Mouse (Mus musculus): ENCODE measurements around the gene Mpi. TPM values are rescaled to one million over a fixed set of nuclear protein-coding genes. Genes with fewer than 3 reads are reported as not detected.
A peak's percentile ranks its signal among the peaks of the same experiment; 100 is the strongest.

Gene Mpi
- polyA plus RNA-seq, 1 experiment = 17.8 TPM

GRCm38 (mm10) chr9:57590726-57591125, 38.2 kb upstream of the Mpi start:
- Histone ChIP-seq H3K27ac (ENCODE audit: insufficient read depth, low read depth, low read length) (no peak overlapping the region), H3K4me3 (ENCODE audit: insufficient read depth, low read length) (no peak overlapping the region), H3K4me1 (ENCODE audit: control insufficient read depth, insufficient read depth, low read length) (peaks cover 3% of the 10 kb centered on the region; the same call in 1 of the 2 replicates)
- no peak for TF ChIP-seq CTCF (IDR thresholded peaks at IDR 0.05; ENCODE audit: low read depth, low read length)

- Histone ChIP-seq H3K4me1 (ENCODE audit: control insufficient read depth, insufficient read depth, low read length) (peaks cover 6% of the 10 kb centered on the region), H3K4me3 (ENCODE audit: insufficient read depth, low read length) (peak within 1 kb of the TSS; percentile 96), H3K27ac (ENCODE audit: insufficient read depth, low read depth, low read length) (peak within 1 kb of the TSS; percentile 67)
- TF ChIP-seq CTCF (IDR thresholded peaks at IDR 0.05; ENCODE audit: low read depth, low read length) (0 out of 2 replicates have a peak, but pooled peaks have one; percentile 19), POLR2A (IDR thresholded peaks at IDR 0.05; ENCODE audit: borderline replicate concordance, low read depth, low read length) (no peak)
These were observed 36.9 kb upstream of the Mpi start, which contains the start of gene Ulk3 for GRCm38 (mm10) chr9:57589224-57590126. Ulk3 (plus strand) TSS chr9:57589452.

GRCm38 (mm10) chr9:57584991-57585390, 32.4 kb upstream of the Mpi start:
- no peak overlapping the region for H3K4me3 ChIP-seq (ENCODE audit: insufficient read depth, low read length)
- TF ChIP-seq POLR2A (IDR thresholded peaks at IDR 0.05; ENCODE audit: borderline replicate concordance, low read depth, low read length) (no peak), CTCF (IDR thresholded peaks at IDR 0.05; ENCODE audit: low read depth, low read length) (no peak)
- H3K4me1 ChIP-seq (ENCODE audit: control insufficient read depth, insufficient read depth, low read length) = peaks cover 10% of the 10 kb centered on the region
- H3K27ac ChIP-seq (ENCODE audit: insufficient read depth, low read depth, low read length) = peak overlapping the region; percentile 9; the same call in 1 of the 2 replicates

GRCm38 (mm10) chr9:57577144-57577849, 24.7 kb upstream of the Mpi start:
- Histone ChIP-seq H3K4me1 (ENCODE audit: control insufficient read depth, insufficient read depth, low read length) (no peaks in the 10 kb centered on the region), H3K27ac (ENCODE audit: insufficient read depth, low read depth, low read length) (no peak overlapping the region), H3K4me3 (ENCODE audit: insufficient read depth, low read length) (no peak overlapping the region)
- TF ChIP-seq CTCF (IDR thresholded peaks at IDR 0.05; ENCODE audit: low read depth, low read length) = no peak
- TF ChIP-seq POLR2A (IDR thresholded peaks at IDR 0.05; ENCODE audit: borderline replicate concordance, low read depth, low read length) = no peak

- no peak for TF ChIP-seq POLR2A (IDR thresholded peaks at IDR 0.05; ENCODE audit: borderline replicate concordance, low read depth, low read length)
- Histone ChIP-seq H3K27ac (ENCODE audit: insufficient read depth, low read depth, low read length) (no peak overlapping the region), H3K4me3 (ENCODE audit: insufficient read depth, low read length) (no peak overlapping the region), H3K4me1 (ENCODE audit: control insufficient read depth, insufficient read depth, low read length) (no peaks in the 10 kb centered on the region)
These were observed 23.0 kb upstream of the Mpi start for GRCm38 (mm10) chr9:57575577-57575976.

GRCm38 (mm10) chr9:57574397-57574796, 21.8 kb upstream of the Mpi start:
- no peak for TF ChIP-seq CTCF (IDR thresholded peaks at IDR 0.05; ENCODE audit: low read depth, low read length)
- TF ChIP-seq POLR2A (IDR thresholded peaks at IDR 0.05; ENCODE audit: borderline replicate concordance, low read depth, low read length) = no peak

GRCm38 (mm10) chr9:57568500-57568899, 15.9 kb upstream of the Mpi start:
- H3K4me3 ChIP-seq (ENCODE audit: insufficient read depth, low read length) = no peak overlapping the region
- TF ChIP-seq POLR2A (IDR thresholded peaks at IDR 0.05; ENCODE audit: borderline replicate concordance, low read depth, low read length) (no peak), CTCF (IDR thresholded peaks at IDR 0.05; ENCODE audit: low read depth, low read length) (no peak)
- H3K4me1 ChIP-seq (ENCODE audit: control insufficient read depth, insufficient read depth, low read length) = peaks cover 24% of the 10 kb centered on the region
- no peak overlapping the region for H3K27ac ChIP-seq (ENCODE audit: insufficient read depth, low read depth, low read length)

More at GRCm38 (mm10) chr9:57574397-57574796, 21.8 kb upstream of the Mpi start:
- Histone ChIP-seq H3K27ac (ENCODE audit: insufficient read depth, low read depth, low read length) (no peak overlapping the region), H3K4me3 (ENCODE audit: insufficient read depth, low read length) (no peak overlapping the region), H3K4me1 (ENCODE audit: control insufficient read depth, insufficient read depth, low read length) (no peaks in the 10 kb centered on the region)

GRCm38 (mm10) chr9:57566846-57567245, 14.3 kb upstream of the Mpi start:
- peaks cover 37% of the 10 kb centered on the region for H3K4me1 ChIP-seq (ENCODE audit: control insufficient read depth, insufficient read depth, low read length)
- no peak overlapping the region for H3K27ac ChIP-seq (ENCODE audit: insufficient read depth, low read depth, low read length)
- TF ChIP-seq POLR2A (IDR thresholded peaks at IDR 0.05; ENCODE audit: borderline replicate concordance, low read depth, low read length) = no peak
- no peak for TF ChIP-seq CTCF (IDR thresholded peaks at IDR 0.05; ENCODE audit: low read depth, low read length)
- H3K4me3 ChIP-seq (ENCODE audit: insufficient read depth, low read length) = no peak overlapping the region

- H3K4me3 ChIP-seq (ENCODE audit: insufficient read depth, low read length) = no peak overlapping the region; the same call in 1 of the 2 replicates
- TF ChIP-seq POLR2A (IDR thresholded peaks at IDR 0.05; ENCODE audit: borderline replicate concordance, low read depth, low read length) (no peak), CTCF (IDR thresholded peaks at IDR 0.05; ENCODE audit: low read depth, low read length) (no peak)
- peaks cover 37% of the 10 kb centered on the region for H3K4me1 ChIP-seq (ENCODE audit: control insufficient read depth, insufficient read depth, low read length)
- H3K27ac ChIP-seq (ENCODE audit: insufficient read depth, low read depth, low read length) = peak overlapping the region; percentile 75
These were observed 13.2 kb upstream of the Mpi start for GRCm38 (mm10) chr9:57565741-57566221.

- TF ChIP-seq POLR2A (IDR thresholded peaks at IDR 0.05; ENCODE audit: borderline replicate concordance, low read depth, low read length) (no peak), CTCF (IDR thresholded peaks at IDR 0.05; ENCODE audit: low read depth, low read length) (no peak)
- peaks cover 42% of the 10 kb centered on the region for H3K4me1 ChIP-seq (ENCODE audit: control insufficient read depth, insufficient read depth, low read length)
- H3K4me3 ChIP-seq (ENCODE audit: insufficient read depth, low read length) = no peak overlapping the region
- no peak overlapping the region for H3K27ac ChIP-seq (ENCODE audit: insufficient read depth, low read depth, low read length)
These were observed 12.0 kb upstream of the Mpi start for GRCm38 (mm10) chr9:57564609-57565008.
